Mouse (Mus musculus) activated CD4-positive, CD25-positive, alpha-beta regulatory T cell, adult 4 months (primary cell): ENCODE results near the gene Gfm2. TPM values are rescaled to one million over a fixed set of nuclear protein-coding genes. Genes with fewer than 3 reads are reported as not detected.
A peak's percentile ranks its signal among the peaks of the same experiment; 100 is the strongest.

Experiments
- ATAC-seq: one replicate; pipeline ENCODE4 v1.8.0; 2017
- polyA plus RNA-seq, 2 experiments: library from polyadenylated mRNA; unstranded; fragments of 100-300 nt; shearing (Covaris generic); gene quantifications; one replicate each; pipeline ENCODE4 v1.2.1; 2017

The Gfm2 gene
- polyA plus RNA-seq, 2 experiments from 2014 or later = 38.3 to 42.6 TPM

GRCm38 (mm10) chr13:97192649-97193048 is 54.9 kb downstream of the Gfm2 start:
- no peak for ATAC-seq

- no peak for ATAC-seq
These were observed 55.7 kb downstream of the Gfm2 start for GRCm38 (mm10) chr13:97193420-97193819.

- no peak for ATAC-seq
These were observed 58.6 kb downstream of the Gfm2 start for GRCm38 (mm10) chr13:97196186-97196924.

GRCm38 (mm10) chr13:97196925-97197218 is 59.1 kb downstream of the Gfm2 start:
- ATAC-seq = no peak

GRCm38 (mm10) chr13:97197932-97198562 is 60.3 kb downstream of the Gfm2 start, which contains the start of gene Hexb:
TSS of gene Hexb (minus strand) at chr13:97198357.
- peak; percentile 99 for ATAC-seq

- no peak for ATAC-seq
These were observed 61.4 kb downstream of the Gfm2 start for GRCm38 (mm10) chr13:97199123-97199522.

GRCm38 (mm10) chr13:97201076-97201475 is 63.3 kb downstream of the Gfm2 start:
- no peak for ATAC-seq

GRCm38 (mm10) chr13:97201896-97202295 is 64.2 kb downstream of the Gfm2 start:
- ATAC-seq = no peak

GRCm38 (mm10) chr13:97205052-97205701 is 67.4 kb downstream of the Gfm2 start:
- peak; percentile 62 for ATAC-seq

- ATAC-seq = no peak
These were observed 68.3 kb downstream of the Gfm2 start for GRCm38 (mm10) chr13:97206046-97206445.

GRCm38 (mm10) chr13:97207472-97208111 is 69.9 kb downstream of the Gfm2 start:
- no peak for ATAC-seq

- ATAC-seq = peak; percentile 95
These were observed 70.4 kb downstream of the Gfm2 start for GRCm38 (mm10) chr13:97208112-97208478.

- no peak for ATAC-seq
These were observed 70.8 kb downstream of the Gfm2 start for GRCm38 (mm10) chr13:97208500-97209010.

- ATAC-seq = no peak
These were observed 77.0 kb downstream of the Gfm2 start for GRCm38 (mm10) chr13:97214583-97215268.

GRCm38 (mm10) chr13:97215563-97215962 is 77.8 kb downstream of the Gfm2 start:
- no peak for ATAC-seq

- no peak for ATAC-seq
These were observed 78.5 kb downstream of the Gfm2 start for GRCm38 (mm10) chr13:97216196-97216595.

- no peak for ATAC-seq
These were observed 82.3 kb downstream of the Gfm2 start for GRCm38 (mm10) chr13:97220022-97220421.

- no peak for ATAC-seq
These were observed 86.1 kb downstream of the Gfm2 start for GRCm38 (mm10) chr13:97223856-97224255.

GRCm38 (mm10) chr13:97224341-97224982 is 86.7 kb downstream of the Gfm2 start:
- no peak for ATAC-seq

- no peak for ATAC-seq
These were observed 87.4 kb downstream of the Gfm2 start for GRCm38 (mm10) chr13:97225130-97225529.

GRCm38 (mm10) chr13:97227795-97228194 is 90.1 kb downstream of the Gfm2 start:
- no peak for ATAC-seq

- ATAC-seq = no peak
These were observed 92.4 kb downstream of the Gfm2 start for GRCm38 (mm10) chr13:97230101-97230500.
